Mouse (Mus musculus) liver, postnatal 0 days (tissue): ENCODE data around the gene Cyp26b1.

ENCODE experiments used
- CTCF ChIP-seq: sonication (generic); IDR thresholded peaks from 2 replicates; pipeline ENCODE4 v1.5.1; 2016; ENCODE audit warnings: antibody characterized with exemption, low read depth
- EP300 ChIP-seq: IDR thresholded peaks from 2 replicates; pipeline ENCODE4 v1.6.1; 2016; ENCODE audit warnings: antibody characterized with exemption, low read depth, mild to moderate bottlenecking

DNA sequence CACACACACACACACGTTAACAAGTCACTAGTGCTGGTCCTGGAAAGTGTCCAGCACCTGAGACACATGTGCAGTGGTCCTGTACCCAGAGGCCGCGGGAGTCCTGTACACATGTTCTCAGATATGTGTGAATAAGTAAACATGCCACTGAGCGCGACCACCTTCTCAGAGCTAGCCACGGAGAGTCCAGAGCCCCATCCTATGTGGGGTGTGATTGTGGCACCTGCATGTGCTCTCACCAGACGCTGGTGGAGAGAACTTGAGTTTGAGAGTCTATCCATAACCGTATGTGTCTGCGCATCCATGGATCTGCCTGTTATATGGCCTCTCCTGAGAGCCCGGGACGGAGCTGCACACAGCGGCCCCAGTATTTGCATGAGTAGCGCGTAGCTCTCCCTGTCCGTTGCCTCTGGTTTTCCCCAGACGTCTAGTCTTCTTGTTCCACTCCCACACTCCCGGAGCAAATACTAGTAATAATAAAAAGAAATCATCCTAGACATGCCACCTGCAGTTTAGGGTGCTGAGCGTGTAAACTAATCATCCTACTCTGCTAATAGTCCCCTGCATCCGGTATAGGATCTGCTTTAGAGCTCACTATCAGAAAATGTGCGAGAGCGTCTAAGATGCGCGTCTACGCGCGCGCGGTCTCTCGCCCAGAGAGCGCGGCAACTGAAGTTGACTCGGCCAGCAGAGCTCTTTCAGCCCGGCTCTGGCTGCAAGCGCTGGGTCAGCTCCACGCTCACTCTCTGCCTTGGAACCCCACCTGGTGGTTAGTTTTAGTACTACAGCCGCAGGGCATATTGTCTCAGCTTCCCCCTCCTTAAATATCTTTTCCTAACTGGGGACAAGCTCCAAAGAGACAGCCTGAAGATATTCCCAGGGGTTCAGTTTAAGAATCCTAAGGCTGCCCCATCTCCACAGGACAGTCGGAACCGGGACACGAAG lies 3.7 kb downstream of the Cyp26b1 start:
- TF ChIP-seq CTCF (peak; percentile 87), EP300 (no peak)
